Mouse (Mus musculus) hindbrain, embryonic 13.5 days (tissue): ENCODE data around the gene Stx1b. TPM values are rescaled to one million over a fixed set of nuclear protein-coding genes. Genes with fewer than 3 reads are reported as not detected.
A peak's percentile ranks its signal among the peaks of the same experiment; 100 is the strongest.
"Not testable (repeated sequence)": the region's sequence is repeated elsewhere in the genome, so short reads cannot be mapped to it uniquely, and the experiment has no call there.

Experiments used
- ATAC-seq: fragments of 200-750 bp; cut with Nextera tagmentation; 2 replicates; pipeline ENCODE4 v1.8.0; 2017; ENCODE audit warnings: moderate TSS enrichment; ENCODE audit not compliant: low FRiP score
- H3K27ac ChIP-seq: fragments of 300-500 bp; sonication (generic); 2 replicates; pipeline ENCODE4 v1.5.1; 2015; ENCODE audit warnings: inconsistent platforms, mild to moderate bottlenecking, moderate library complexity
- H3K27me3 ChIP-seq: fragments of 300-500 bp; sonication (generic); 2 replicates; pipeline ENCODE4 v1.6.1; 2015; ENCODE audit warnings: mild to moderate bottlenecking, inconsistent platforms
- H3K36me3 ChIP-seq: fragments of 300-500 bp; sonication (generic); 2 replicates; pipeline ENCODE4 v1.6.1; 2015; ENCODE audit warnings: mild to moderate bottlenecking, inconsistent platforms
- H3K4me1 ChIP-seq: fragments of 300-500 bp; sonication (generic); replicated peaks from 2 replicates; pipeline ENCODE4 v1.6.1; 2015; ENCODE audit warnings: inconsistent platforms
- H3K4me2 ChIP-seq: fragments of 300-500 bp; sonication (generic); 2 replicates; pipeline ENCODE4 v1.6.1; 2015; ENCODE audit warnings: inconsistent platforms, mild to moderate bottlenecking, moderate library complexity
- H3K4me3 ChIP-seq: fragments of 300-500 bp; sonication (generic); 2 replicates; pipeline ENCODE4 v1.5.1; 2015; ENCODE audit warnings: mild to moderate bottlenecking, inconsistent platforms
- H3K9ac ChIP-seq: fragments of 300-500 bp; sonication (generic); 2 replicates; pipeline ENCODE4 v1.6.1; 2015; ENCODE audit warnings: mild to moderate bottlenecking, inconsistent platforms
- H3K9me3 ChIP-seq: fragments of 300-500 bp; sonication (generic); 2 replicates; pipeline ENCODE4 v1.6.1; 2016; ENCODE audit warnings: inconsistent platforms
- WGBS: fragments of 180-500 bp; shearing (Covaris S2); methylation state at CpG from one replicate; pipeline ENCODE4 v1.1.7; 2015; 5-methylcytosine and 5-hydroxymethylcytosine counted together
- polyA plus RNA-seq: library from polyadenylated mRNA; unstranded; fragments of >200 nt; fragmentation: Nextera tagmentation; extraction: Ambion mirVana; gene quantifications from 2 replicates; pipeline ENCODE4 v1.2.1, GENCODE M21; 2015

Stx1b gene
- polyA plus RNA-seq, 1 experiment from 2014 or later, result 38.7 TPM

GRCm38 (mm10) chr7:127799211-127799610 lies 25.1 kb downstream of the Stx1b start:
- peaks cover 82% of the 10 kb centered on the region for H3K36me3 ChIP-seq
- no peak for ATAC-seq
- no peak overlapping the region for H3K27ac ChIP-seq
- H3K9me3 ChIP-seq, result no peaks in the 10 kb centered on the region
- H3K4me3 ChIP-seq, result no peak overlapping the region
- WGBS, result 92% methylated on average over 13 of the region's 13 CpGs
- H3K27me3 ChIP-seq, result no peaks in the 10 kb centered on the region
- H3K9ac ChIP-seq, result 0 out of 2 replicates have a peak overlapping the region, but pooled peaks have one; percentile 8
- H3K4me2 ChIP-seq, result no peak overlapping the region
- peaks cover 9% of the 10 kb centered on the region for H3K4me1 ChIP-seq

GRCm38 (mm10) chr7:127798591-127798990 lies 25.8 kb downstream of the Stx1b start:
- Histone ChIP-seq H3K4me1 (peaks cover 9% of the 10 kb centered on the region), H3K36me3 (peaks cover 84% of the 10 kb centered on the region), H3K27ac (no peak overlapping the region), H3K27me3 (no peaks in the 10 kb centered on the region), H3K9ac (0 out of 2 replicates have a peak overlapping the region, but pooled peaks have one; percentile 19), H3K9me3 (no peaks in the 10 kb centered on the region), H3K4me3 (no peak overlapping the region), H3K4me2 (no peak overlapping the region)
- no peak for ATAC-seq
- 95% methylated on average over 4 of the region's 4 CpGs for WGBS

GRCm38 (mm10) chr7:127797076-127797845 lies 27.1 kb downstream of the Stx1b start:
- Histone ChIP-seq H3K4me2 (no peak overlapping the region), H3K27me3 (no peaks in the 10 kb centered on the region), H3K27ac (no peak overlapping the region), H3K9ac (no peak overlapping the region), H3K4me3 (no peak overlapping the region), H3K9me3 (no peaks in the 10 kb centered on the region), H3K4me1 (peaks cover 9% of the 10 kb centered on the region), H3K36me3 (peaks cover 83% of the 10 kb centered on the region)
- no peak for ATAC-seq
- 96% methylated on average over 23 of the region's 23 CpGs for WGBS

GRCm38 (mm10) chr7:127785308-127785707 lies 39.0 kb downstream of the Stx1b start, which contains the start of gene Gm49388:
Gene Gm49388 (plus strand): TSS chr7:127785608.
- Histone ChIP-seq H3K4me3 (no peak within 1 kb of the TSS), H3K36me3 (peaks cover 98% of the 10 kb centered on the region), H3K4me1 (no peaks in the 10 kb centered on the region), H3K9ac (no peak within 1 kb of the TSS), H3K4me2 (no peak within 1 kb of the TSS), H3K27me3 (no peaks in the 10 kb centered on the region), H3K27ac (no peak within 1 kb of the TSS), H3K9me3 (no peaks in the 10 kb centered on the region)
- WGBS, result 94% methylated on average over 7 of the region's 7 CpGs
- no peak for ATAC-seq

- ATAC-seq, result no peak
- peak overlapping the region; percentile 91 for H3K9ac ChIP-seq
- no peaks in the 10 kb centered on the region for H3K9me3 ChIP-seq
- H3K4me2 ChIP-seq, result peak overlapping the region; percentile 82
- H3K27me3 ChIP-seq, result no peaks in the 10 kb centered on the region
- 78% methylated on average over 4 of the region's 4 CpGs for WGBS
- H3K27ac ChIP-seq, result no peak overlapping the region
- H3K4me1 ChIP-seq, result peaks cover 20% of the 10 kb centered on the region
- peaks cover 42% of the 10 kb centered on the region for H3K36me3 ChIP-seq
- H3K4me3 ChIP-seq, result peak overlapping the region; percentile 84
Measured at GRCm38 (mm10) chr7:127778350-127778749, 46.0 kb downstream of the Stx1b start.

GRCm38 (mm10) chr7:127777474-127778266 lies 46.7 kb downstream of the Stx1b start:
- H3K36me3 ChIP-seq, result peaks cover 38% of the 10 kb centered on the region
- H3K9ac ChIP-seq, result peak overlapping the region; percentile 91
- 4% methylated on average over 43 of the region's 66 CpGs for WGBS
- H3K27me3 ChIP-seq, result no peaks in the 10 kb centered on the region
- H3K4me1 ChIP-seq, result peaks cover 20% of the 10 kb centered on the region
- peak; percentile 39 for ATAC-seq
- peak overlapping the region; percentile 98 for H3K27ac ChIP-seq
- peak overlapping the region; percentile 82 for H3K4me2 ChIP-seq
- H3K9me3 ChIP-seq, result no peaks in the 10 kb centered on the region
- H3K4me3 ChIP-seq, result peak overlapping the region; percentile 84

- WGBS, result 0% methylated on average over 56 of the region's 70 CpGs
Measured at GRCm38 (mm10) chr7:127776878-127777473, 47.4 kb downstream of the Stx1b start.

GRCm38 (mm10) chr7:127776426-127776825 lies 47.9 kb downstream of the Stx1b start, which contains the start of gene Setd1a:
Gene Setd1a (plus strand): TSS chr7:127776670.
- peak within 1 kb of the TSS; percentile 98 for H3K27ac ChIP-seq
- peaks cover 25% of the 10 kb centered on the region for H3K36me3 ChIP-seq
- no peaks in the 10 kb centered on the region for H3K9me3 ChIP-seq
- H3K4me2 ChIP-seq, result peak within 1 kb of the TSS; percentile 82
- ATAC-seq, result peak; percentile 79
- peak within 1 kb of the TSS; percentile 91 for H3K9ac ChIP-seq
- H3K27me3 ChIP-seq, result no peaks in the 10 kb centered on the region
- H3K4me3 ChIP-seq, result peak within 1 kb of the TSS; percentile 84
- under 1% methylated on average over 23 of the region's 23 CpGs for WGBS
- peaks cover 20% of the 10 kb centered on the region for H3K4me1 ChIP-seq

More at GRCm38 (mm10) chr7:127776878-127777473, 47.4 kb downstream of the Stx1b start:
- H3K27me3 ChIP-seq, result no peaks in the 10 kb centered on the region
- H3K9me3 ChIP-seq, result no peaks in the 10 kb centered on the region
- ATAC-seq, result peak; percentile 94
- peaks cover 20% of the 10 kb centered on the region for H3K4me1 ChIP-seq
- peak overlapping the region; percentile 98 for H3K27ac ChIP-seq
- peak overlapping the region; percentile 91 for H3K9ac ChIP-seq
- peak overlapping the region; percentile 84 for H3K4me3 ChIP-seq
- peaks cover 31% of the 10 kb centered on the region for H3K36me3 ChIP-seq
- H3K4me2 ChIP-seq, result peak overlapping the region; percentile 82

- H3K4me2 ChIP-seq, result peak overlapping the region; percentile 82
- H3K9ac ChIP-seq, result peak overlapping the region; percentile 91
- peaks cover 21% of the 10 kb centered on the region for H3K4me1 ChIP-seq
- not testable (repeated sequence) for H3K9me3 ChIP-seq, ATAC-seq, H3K27me3 ChIP-seq
- H3K4me3 ChIP-seq, result peak overlapping the region; percentile 84
- WGBS, result 81% methylated on average over 7 of the region's 7 CpGs
- H3K36me3 ChIP-seq, result peaks cover 19% of the 10 kb centered on the region
- peak overlapping the region; percentile 98 for H3K27ac ChIP-seq
Measured at GRCm38 (mm10) chr7:127775837-127776236, 48.5 kb downstream of the Stx1b start.

GRCm38 (mm10) chr7:127773664-127774384 lies 50.5 kb downstream of the Stx1b start:
- Histone ChIP-seq H3K4me1 (peaks cover 37% of the 10 kb centered on the region), H3K27me3 (no peaks in the 10 kb centered on the region), H3K4me3 (no peak overlapping the region), H3K9ac (peak overlapping the region; percentile 19; the same call in 1 of the 2 replicates), H3K9me3 (no peaks in the 10 kb centered on the region), H3K4me2 (no peak overlapping the region), H3K27ac (no peak overlapping the region), H3K36me3 (peaks cover 4% of the 10 kb centered on the region)
- ATAC-seq, result no peak
- WGBS, result 46% methylated on average over 9 of the region's 9 CpGs

GRCm38 (mm10) chr7:127772557-127772956 lies 51.8 kb downstream of the Stx1b start:
- Histone ChIP-seq H3K36me3 (peaks cover 11% of the 10 kb centered on the region), H3K4me2 (no peak overlapping the region), H3K9me3 (no peaks in the 10 kb centered on the region), H3K4me3 (no peak overlapping the region), H3K4me1 (peaks cover 35% of the 10 kb centered on the region), H3K27ac (no peak overlapping the region), H3K27me3 (no peaks in the 10 kb centered on the region), H3K9ac (no peak overlapping the region)
- ATAC-seq, result no peak
- WGBS, result 100% methylated on average over 1 of the region's 1 CpGs
